Mouse (Mus musculus) lung, embryonic 15.5 days (tissue): ENCODE data around the gene Kctd21. TPM values are rescaled to one million over a fixed set of nuclear protein-coding genes. Genes with fewer than 3 reads are reported as not detected.
A peak's percentile ranks its signal among the peaks of the same experiment; 100 is the strongest.

Source experiments
- ATAC-seq: fragments of 200-750 bp; cut with Nextera tagmentation; 2 replicates; pipeline ENCODE4 v1.8.0; 2017; ENCODE audit warnings: moderate number of reproducible peaks, borderline replicate concordance; ENCODE audit not compliant: low FRiP score, low TSS enrichment; ENCODE audit errors: extremely low read depth
- H3K27ac ChIP-seq: fragments of 300-500 bp; sonication (generic); 2 replicates; pipeline ENCODE4 v1.5.1; 2015; ENCODE audit warnings: moderate library complexity, mild to moderate bottlenecking, inconsistent platforms
- H3K27me3 ChIP-seq: fragments of 300-500 bp; sonication (generic); 2 replicates; pipeline ENCODE4 v1.6.1; 2015; ENCODE audit warnings: inconsistent platforms
- H3K36me3 ChIP-seq: fragments of 300-500 bp; sonication (generic); 2 replicates; pipeline ENCODE4 v1.6.1; 2015; ENCODE audit warnings: inconsistent platforms
- H3K4me1 ChIP-seq: fragments of 300-500 bp; sonication (generic); 2 replicates; pipeline ENCODE4 v1.6.1; 2015; ENCODE audit warnings: inconsistent platforms
- H3K4me2 ChIP-seq: fragments of 300-500 bp; sonication (generic); 2 replicates; pipeline ENCODE4 v1.6.1; 2015; ENCODE audit warnings: inconsistent platforms, mild to moderate bottlenecking, moderate library complexity
- H3K4me3 ChIP-seq: fragments of 300-500 bp; sonication (generic); 2 replicates; pipeline ENCODE4 v1.5.1; 2015; ENCODE audit warnings: mild to moderate bottlenecking, inconsistent platforms
- H3K9ac ChIP-seq: fragments of 300-500 bp; sonication (generic); 2 replicates; pipeline ENCODE4 v1.6.1; 2015; ENCODE audit warnings: inconsistent platforms
- H3K9me3 ChIP-seq: fragments of 300-500 bp; sonication (generic); 2 replicates; pipeline ENCODE4 v1.6.1; 2016; ENCODE audit warnings: inconsistent platforms
- WGBS: fragments of 180-500 bp; shearing (Covaris S2); methylation state at CpG from one replicate; pipeline ENCODE4 v1.1.7; 2015; 5-methylcytosine and 5-hydroxymethylcytosine counted together
- polyA plus RNA-seq: library from polyadenylated mRNA; unstranded; fragments of >200 nt; fragmentation: Nextera tagmentation; extraction: Ambion mirVana; gene quantifications from 2 replicates; pipeline ENCODE4 v1.2.1, GENCODE M21; 2015

The Kctd21 gene
- polyA plus RNA-seq, 1 experiment from 2014 or later: 5.1 TPM

- Histone ChIP-seq H3K9ac (no peak overlapping the region), H3K4me1 (peaks cover 8% of the 10 kb centered on the region)
- peak; percentile 33; the same call in 1 of the 2 replicates for ATAC-seq
Observed at GRCm38 (mm10) chr7:97325156-97325985, 6.8 kb upstream of the Kctd21 start.

GRCm38 (mm10) chr7:97327376-97327775 lies 4.8 kb upstream of the Kctd21 start:
- Histone ChIP-seq H3K9ac (no peak overlapping the region), H3K9me3 (no peaks in the 10 kb centered on the region), H3K36me3 (no peaks in the 10 kb centered on the region), H3K4me1 (peaks cover 15% of the 10 kb centered on the region), H3K27ac (no peak overlapping the region), H3K27me3 (peaks cover 39% of the 10 kb centered on the region), H3K4me3 (no peak overlapping the region), H3K4me2 (no peak overlapping the region)
- WGBS: 86% methylated on average over 4 of the region's 4 CpGs
- ATAC-seq: no peak

More at GRCm38 (mm10) chr7:97325156-97325985, 6.8 kb upstream of the Kctd21 start:
- H3K4me2 ChIP-seq: peak overlapping the region; percentile 60
- no peak overlapping the region for H3K27ac ChIP-seq
- no peaks in the 10 kb centered on the region for H3K9me3 ChIP-seq
- H3K4me3 ChIP-seq: peak overlapping the region; percentile 34
- H3K27me3 ChIP-seq: peaks cover 39% of the 10 kb centered on the region
- no peaks in the 10 kb centered on the region for H3K36me3 ChIP-seq
- WGBS: 9% methylated on average over 95 of the region's 96 CpGs

GRCm38 (mm10) chr7:97328891-97329588 lies 3.1 kb upstream of the Kctd21 start:
- peaks cover 36% of the 10 kb centered on the region for H3K27me3 ChIP-seq
- no peak for ATAC-seq
- H3K4me3 ChIP-seq: no peak overlapping the region
- H3K27ac ChIP-seq: no peak overlapping the region
- H3K9me3 ChIP-seq: no peaks in the 10 kb centered on the region
- WGBS: 72% methylated on average over 13 of the region's 13 CpGs
- no peak overlapping the region for H3K9ac ChIP-seq
- H3K4me2 ChIP-seq: no peak overlapping the region
- H3K36me3 ChIP-seq: no peaks in the 10 kb centered on the region
- H3K4me1 ChIP-seq: peaks cover 25% of the 10 kb centered on the region

- ATAC-seq: no peak
- no peak overlapping the region for H3K27ac ChIP-seq
- no peak overlapping the region for H3K4me3 ChIP-seq
- H3K9ac ChIP-seq: no peak overlapping the region
- H3K27me3 ChIP-seq: peaks cover 30% of the 10 kb centered on the region
- no peaks in the 10 kb centered on the region for H3K36me3 ChIP-seq
- H3K4me2 ChIP-seq: no peak overlapping the region
- H3K4me1 ChIP-seq: peaks cover 25% of the 10 kb centered on the region
- H3K9me3 ChIP-seq: no peaks in the 10 kb centered on the region
- 69% methylated on average over 3 of the region's 3 CpGs for WGBS
Observed at GRCm38 (mm10) chr7:97329676-97330075, 2.5 kb upstream of the Kctd21 start.

- WGBS: 60% methylated on average over 11 of the region's 11 CpGs
- Histone ChIP-seq H3K27ac (no peak overlapping the region), H3K4me3 (peak overlapping the region; percentile 98), H3K4me2 (peak overlapping the region; percentile 70), H3K9ac (peak overlapping the region; percentile 43), H3K27me3 (peaks cover 15% of the 10 kb centered on the region), H3K9me3 (no peaks in the 10 kb centered on the region), H3K36me3 (no peaks in the 10 kb centered on the region), H3K4me1 (peaks cover 17% of the 10 kb centered on the region)
- no peak for ATAC-seq
Observed at GRCm38 (mm10) chr7:97330931-97331645, 1.0 kb upstream of the Kctd21 start.

GRCm38 (mm10) chr7:97332667-97333041 lies 527 bp downstream of the Kctd21 start:
- ATAC-seq: no peak
- 6% methylated on average over 9 of the region's 9 CpGs for WGBS
- no peak overlapping the region for H3K27ac ChIP-seq
- H3K4me2 ChIP-seq: peak overlapping the region; percentile 69
- no peaks in the 10 kb centered on the region for H3K36me3 ChIP-seq
- H3K27me3 ChIP-seq: no peaks in the 10 kb centered on the region
- H3K9ac ChIP-seq: peak overlapping the region; percentile 72
- no peaks in the 10 kb centered on the region for H3K9me3 ChIP-seq
- peaks cover 17% of the 10 kb centered on the region for H3K4me1 ChIP-seq
- peak overlapping the region; percentile 98 for H3K4me3 ChIP-seq

GRCm38 (mm10) chr7:97333113-97333898 lies 1.2 kb downstream of the Kctd21 start:
- Histone ChIP-seq H3K27me3 (no peaks in the 10 kb centered on the region), H3K9me3 (no peaks in the 10 kb centered on the region), H3K27ac (no peak overlapping the region), H3K4me3 (peak overlapping the region; percentile 98), H3K4me2 (peak overlapping the region; percentile 69), H3K9ac (no peak overlapping the region), H3K36me3 (no peaks in the 10 kb centered on the region), H3K4me1 (peaks cover 17% of the 10 kb centered on the region)
- WGBS: 66% methylated on average over 6 of the region's 6 CpGs
- no peak for ATAC-seq

GRCm38 (mm10) chr7:97334406-97334805 lies 2.3 kb downstream of the Kctd21 start:
- Histone ChIP-seq H3K4me2 (no peak overlapping the region), H3K9ac (no peak overlapping the region), H3K36me3 (no peaks in the 10 kb centered on the region), H3K27me3 (no peaks in the 10 kb centered on the region), H3K27ac (no peak overlapping the region), H3K4me1 (peaks cover 17% of the 10 kb centered on the region), H3K4me3 (no peak overlapping the region), H3K9me3 (no peaks in the 10 kb centered on the region)
- no peak for ATAC-seq
- 80% methylated on average over 2 of the region's 2 CpGs for WGBS

- H3K4me1 ChIP-seq: peaks cover 13% of the 10 kb centered on the region
- no peaks in the 10 kb centered on the region for H3K27me3 ChIP-seq
- no peak overlapping the region for H3K9ac ChIP-seq
- no peak for ATAC-seq
- H3K27ac ChIP-seq: no peak overlapping the region
- WGBS: 72% methylated on average over 1 of the region's 1 CpGs
- H3K4me3 ChIP-seq: no peak overlapping the region
- H3K4me2 ChIP-seq: no peak overlapping the region
- H3K36me3 ChIP-seq: no peaks in the 10 kb centered on the region
- no peaks in the 10 kb centered on the region for H3K9me3 ChIP-seq
Observed at GRCm38 (mm10) chr7:97336678-97337077, 4.6 kb downstream of the Kctd21 start.

- H3K4me3 ChIP-seq: no peak overlapping the region
- H3K4me1 ChIP-seq: peaks cover 4% of the 10 kb centered on the region; the same call in 1 of the 2 replicates
- no peak overlapping the region for H3K27ac ChIP-seq
- no peaks in the 10 kb centered on the region for H3K9me3 ChIP-seq
- no peaks in the 10 kb centered on the region for H3K27me3 ChIP-seq
- ATAC-seq: no peak
- H3K4me2 ChIP-seq: no peak overlapping the region
- 76% methylated on average over 4 of the region's 4 CpGs for WGBS
- no peak overlapping the region for H3K9ac ChIP-seq
- H3K36me3 ChIP-seq: no peaks in the 10 kb centered on the region
Observed at GRCm38 (mm10) chr7:97338593-97338992, 6.5 kb downstream of the Kctd21 start.

- H3K4me2 ChIP-seq: no peak overlapping the region
- H3K9ac ChIP-seq: no peak overlapping the region
- WGBS: 89% methylated on average over 7 of the region's 7 CpGs
- no peak overlapping the region for H3K4me3 ChIP-seq
- H3K9me3 ChIP-seq: no peaks in the 10 kb centered on the region
- no peaks in the 10 kb centered on the region for H3K36me3 ChIP-seq
- H3K27me3 ChIP-seq: no peaks in the 10 kb centered on the region
- no peak overlapping the region for H3K27ac ChIP-seq
- no peak for ATAC-seq
- H3K4me1 ChIP-seq: peaks cover 4% of the 10 kb centered on the region
Observed at GRCm38 (mm10) chr7:97339623-97340022, 7.5 kb downstream of the Kctd21 start.
